Mouse (Mus musculus) hindbrain, embryonic 15.5 days (tissue): ENCODE measurements around the gene Tnfrsf14. TPM values are rescaled to one million over a fixed set of nuclear protein-coding genes. Genes with fewer than 3 reads are reported as not detected.

ENCODE experiments used
- ATAC-seq: fragments of 200-750 bp; cut with Nextera tagmentation; 2 replicates; pipeline ENCODE4 v1.8.0; 2017; ENCODE audit warnings: low read depth, moderate number of reproducible peaks, moderate TSS enrichment; ENCODE audit not compliant: low FRiP score
- H3K27ac ChIP-seq: fragments of 300-500 bp; sonication (generic); replicated peaks from 2 replicates; pipeline ENCODE4 v1.5.1; 2015; ENCODE audit warnings: mild to moderate bottlenecking, inconsistent platforms
- H3K27me3 ChIP-seq: fragments of 300-500 bp; sonication (generic); 2 replicates; pipeline ENCODE4 v1.6.1; 2015; ENCODE audit warnings: control low read depth, inconsistent platforms
- H3K36me3 ChIP-seq: fragments of 300-500 bp; sonication (generic); 2 replicates; pipeline ENCODE4 v1.6.1; 2015; ENCODE audit warnings: control low read depth, inconsistent platforms
- H3K4me1 ChIP-seq: fragments of 300-500 bp; sonication (generic); replicated peaks from 2 replicates; pipeline ENCODE4 v1.6.1; 2015; ENCODE audit warnings: control low read depth, inconsistent platforms
- H3K4me2 ChIP-seq: fragments of 300-500 bp; sonication (generic); 2 replicates; pipeline ENCODE4 v1.6.1; 2015; ENCODE audit warnings: moderate library complexity, mild to moderate bottlenecking, inconsistent platforms
- H3K4me3 ChIP-seq: fragments of 300-500 bp; sonication (generic); 2 replicates; pipeline ENCODE4 v1.5.1; 2015; ENCODE audit warnings: mild to moderate bottlenecking, inconsistent platforms
- H3K9ac ChIP-seq: fragments of 300-500 bp; sonication (generic); 2 replicates; pipeline ENCODE4 v1.6.1; 2015; ENCODE audit warnings: inconsistent platforms
- H3K9me3 ChIP-seq: fragments of 300-500 bp; sonication (generic); 2 replicates; pipeline ENCODE4 v1.6.1; 2016; ENCODE audit warnings: control low read depth, inconsistent platforms
- WGBS: fragments of 180-500 bp; shearing (Covaris S2); methylation state at CpG from one replicate; pipeline ENCODE4 v1.1.7; 2015; 5-methylcytosine and 5-hydroxymethylcytosine counted together
- polyA plus RNA-seq: library from polyadenylated mRNA; unstranded; fragments of >200 nt; fragmentation: Nextera tagmentation; extraction: Ambion mirVana; gene quantifications from 2 replicates; pipeline ENCODE4 v1.2.1, GENCODE M21; 2015

The Tnfrsf14 gene
- polyA plus RNA-seq, 1 experiment from 2014 or later, result 0.64 TPM

- WGBS, result 2% methylated on average over 8 of the region's 8 CpGs
- Histone ChIP-seq H3K27ac (peak overlapping the region; percentile 57), H3K4me3 (peak overlapping the region; percentile 30), H3K4me2 (peak overlapping the region; percentile 58), H3K4me1 (peaks cover 23% of the 10 kb centered on the region), H3K27me3 (no peaks in the 10 kb centered on the region), H3K9me3 (no peaks in the 10 kb centered on the region), H3K36me3 (no peaks in the 10 kb centered on the region), H3K9ac (peak overlapping the region; percentile 32; the same call in 1 of the 2 replicates)
- ATAC-seq, result peak; percentile 88
Observed at GRCm38 (mm10) chr4:154946319-154946718, 18.0 kb upstream of the Tnfrsf14 start.

- H3K4me1 ChIP-seq, result peaks cover 19% of the 10 kb centered on the region
- ATAC-seq, result peak; percentile 61
Observed at GRCm38 (mm10) chr4:154944121-154944590, 15.8 kb upstream of the Tnfrsf14 start.

GRCm38 (mm10) chr4:154943323-154944039, 15.1 kb upstream of the Tnfrsf14 start:
- 92% methylated on average over 6 of the region's 6 CpGs for WGBS
- Histone ChIP-seq H3K4me1 (peaks cover 15% of the 10 kb centered on the region), H3K4me3 (no peak overlapping the region), H3K36me3 (no peaks in the 10 kb centered on the region), H3K9me3 (no peaks in the 10 kb centered on the region), H3K27ac (no peak overlapping the region), H3K4me2 (no peak overlapping the region), H3K27me3 (no peaks in the 10 kb centered on the region), H3K9ac (no peak overlapping the region)
- no peak for ATAC-seq

More at GRCm38 (mm10) chr4:154944121-154944590, 15.8 kb upstream of the Tnfrsf14 start:
- Histone ChIP-seq H3K9ac (no peak overlapping the region), H3K36me3 (no peaks in the 10 kb centered on the region), H3K9me3 (no peaks in the 10 kb centered on the region), H3K4me2 (no peak overlapping the region), H3K4me3 (no peak overlapping the region), H3K27me3 (no peaks in the 10 kb centered on the region), H3K27ac (no peak overlapping the region)
- WGBS, result 7% methylated on average over 2 of the region's 2 CpGs

- H3K9me3 ChIP-seq, result no peaks in the 10 kb centered on the region
- H3K4me1 ChIP-seq, result peaks cover 10% of the 10 kb centered on the region
- no peak overlapping the region for H3K27ac ChIP-seq
- H3K4me2 ChIP-seq, result no peak overlapping the region
- WGBS, result 86% methylated on average over 10 of the region's 10 CpGs
- H3K4me3 ChIP-seq, result no peak overlapping the region
- no peaks in the 10 kb centered on the region for H3K27me3 ChIP-seq
- no peak for ATAC-seq
- H3K9ac ChIP-seq, result no peak overlapping the region
- H3K36me3 ChIP-seq, result no peaks in the 10 kb centered on the region
Observed at GRCm38 (mm10) chr4:154942632-154943322, 14.4 kb upstream of the Tnfrsf14 start.

- Histone ChIP-seq H3K4me1 (peaks cover 10% of the 10 kb centered on the region), H3K36me3 (no peaks in the 10 kb centered on the region), H3K27me3 (no peaks in the 10 kb centered on the region), H3K9ac (no peak overlapping the region), H3K27ac (no peak overlapping the region), H3K4me3 (no peak overlapping the region), H3K4me2 (no peak overlapping the region), H3K9me3 (no peaks in the 10 kb centered on the region)
- ATAC-seq, result no peak
- WGBS, result 91% methylated on average over 5 of the region's 5 CpGs
Observed at GRCm38 (mm10) chr4:154941831-154942230, 13.5 kb upstream of the Tnfrsf14 start.

GRCm38 (mm10) chr4:154940156-154940555, 11.8 kb upstream of the Tnfrsf14 start:
- H3K36me3 ChIP-seq, result no peaks in the 10 kb centered on the region
- no peak for ATAC-seq
- no peak overlapping the region for H3K9ac ChIP-seq
- H3K9me3 ChIP-seq, result no peaks in the 10 kb centered on the region
- no peaks in the 10 kb centered on the region for H3K27me3 ChIP-seq
- 90% methylated on average over 2 of the region's 2 CpGs for WGBS
- H3K4me2 ChIP-seq, result no peak overlapping the region
- H3K4me1 ChIP-seq, result no peaks in the 10 kb centered on the region
- no peak overlapping the region for H3K4me3 ChIP-seq
- H3K27ac ChIP-seq, result no peak overlapping the region

- no peak for ATAC-seq
- Histone ChIP-seq H3K9ac (no peak overlapping the region), H3K4me2 (no peak overlapping the region), H3K27me3 (no peaks in the 10 kb centered on the region), H3K9me3 (no peaks in the 10 kb centered on the region), H3K27ac (no peak overlapping the region), H3K36me3 (no peaks in the 10 kb centered on the region), H3K4me1 (no peaks in the 10 kb centered on the region; the same call in 1 of the 2 replicates), H3K4me3 (no peak overlapping the region)
- 92% methylated on average over 1 of the region's 1 CpGs for WGBS
Observed at GRCm38 (mm10) chr4:154937746-154938145, 9.4 kb upstream of the Tnfrsf14 start.

- ATAC-seq, result no peak
- Histone ChIP-seq H3K4me3 (no peak overlapping the region), H3K4me2 (no peak overlapping the region), H3K36me3 (no peaks in the 10 kb centered on the region), H3K9me3 (no peaks in the 10 kb centered on the region), H3K27ac (no peak overlapping the region), H3K9ac (no peak overlapping the region), H3K27me3 (no peaks in the 10 kb centered on the region), H3K4me1 (no peaks in the 10 kb centered on the region; the same call in 1 of the 2 replicates)
- 49% methylated on average over 8 of the region's 8 CpGs for WGBS
Observed at GRCm38 (mm10) chr4:154936542-154937255, 8.3 kb upstream of the Tnfrsf14 start.

GRCm38 (mm10) chr4:154935788-154936187, 7.4 kb upstream of the Tnfrsf14 start:
- ATAC-seq, result no peak
- no peaks in the 10 kb centered on the region for H3K9me3 ChIP-seq
- no peaks in the 10 kb centered on the region; the same call in 1 of the 2 replicates for H3K4me1 ChIP-seq

GRCm38 (mm10) chr4:154934800-154935199, 6.4 kb upstream of the Tnfrsf14 start:
- H3K36me3 ChIP-seq, result no peaks in the 10 kb centered on the region
- ATAC-seq, result no peak
- no peaks in the 10 kb centered on the region for H3K27me3 ChIP-seq
- no peaks in the 10 kb centered on the region; the same call in 1 of the 2 replicates for H3K4me1 ChIP-seq
- no peak overlapping the region for H3K4me2 ChIP-seq
- no peak overlapping the region for H3K27ac ChIP-seq
- H3K9me3 ChIP-seq, result no peaks in the 10 kb centered on the region
- no peak overlapping the region for H3K9ac ChIP-seq
- WGBS, result 97% methylated on average over 2 of the region's 2 CpGs
- no peak overlapping the region for H3K4me3 ChIP-seq

More at GRCm38 (mm10) chr4:154935788-154936187, 7.4 kb upstream of the Tnfrsf14 start:
- Histone ChIP-seq H3K4me3 (no peak overlapping the region), H3K9ac (no peak overlapping the region), H3K4me2 (no peak overlapping the region), H3K27me3 (no peaks in the 10 kb centered on the region), H3K27ac (no peak overlapping the region), H3K36me3 (no peaks in the 10 kb centered on the region)
- WGBS, result 84% methylated on average over 7 of the region's 7 CpGs

GRCm38 (mm10) chr4:154933306-154933907, 5.0 kb upstream of the Tnfrsf14 start:
- 57% methylated on average over 13 of the region's 13 CpGs for WGBS
- no peak overlapping the region for H3K4me2 ChIP-seq
- H3K27ac ChIP-seq, result no peak overlapping the region
- no peaks in the 10 kb centered on the region for H3K27me3 ChIP-seq
- H3K4me3 ChIP-seq, result no peak overlapping the region
- H3K4me1 ChIP-seq, result no peaks in the 10 kb centered on the region; the same call in 1 of the 2 replicates
- H3K36me3 ChIP-seq, result no peaks in the 10 kb centered on the region
- no peak for ATAC-seq
- H3K9ac ChIP-seq, result no peak overlapping the region
- no peaks in the 10 kb centered on the region for H3K9me3 ChIP-seq
